Mouse (Mus musculus): ENCODE data around the gene Naga. TPM values are rescaled to one million over a fixed set of nuclear protein-coding genes. Genes with fewer than 3 reads are reported as not detected.

The Naga gene
- polyA plus RNA-seq (2012) = 80.2 and 134 TPM in 2 replicates

- no peak for TF ChIP-seq GATA1 (IDR thresholded peaks at IDR 0.05; ENCODE audit: low read length)
Observed at GRCm38 (mm10) chr15:82338593-82339112, at the start of gene Naga, which contains the start of the genes Pheta2 and Smdt1. Gene Naga (minus strand): TSS chr15:82338925. Gene Pheta2 (plus strand): TSS chr15:82338942. Gene Smdt1 (plus strand): TSS chr15:82338959.

- TF ChIP-seq GATA1 (IDR thresholded peaks at IDR 0.05; ENCODE audit: low read length) = no peak
Observed at GRCm38 (mm10) chr15:82385729-82386128, 47.0 kb upstream of the Naga start.

- no peak for TF ChIP-seq GATA1 (IDR thresholded peaks at IDR 0.05; ENCODE audit: low read length)
Observed at GRCm38 (mm10) chr15:82382441-82382840, 43.7 kb upstream of the Naga start.

GRCm38 (mm10) chr15:82380714-82381062 is 42.0 kb upstream of the Naga start:
- no peak for TF ChIP-seq GATA1 (IDR thresholded peaks at IDR 0.05; ENCODE audit: low read length)

GRCm38 (mm10) chr15:82379871-82380713 is 41.4 kb upstream of the Naga start, which contains the start of gene Cyp2d22:
Gene Cyp2d22 (minus strand): TSS chr15:82380260.
- no peak for TF ChIP-seq GATA1 (IDR thresholded peaks at IDR 0.05; ENCODE audit: low read length)

GRCm38 (mm10) chr15:82379511-82379870 is 40.8 kb upstream of the Naga start:
- TF ChIP-seq GATA1 (IDR thresholded peaks at IDR 0.05; ENCODE audit: low read length) = no peak

- no peak for TF ChIP-seq GATA1 (IDR thresholded peaks at IDR 0.05; ENCODE audit: low read length)
Observed at GRCm38 (mm10) chr15:82378261-82379180, 39.8 kb upstream of the Naga start.

- no peak for TF ChIP-seq GATA1 (IDR thresholded peaks at IDR 0.05; ENCODE audit: low read length)
Observed at GRCm38 (mm10) chr15:82377701-82378100, 39.0 kb upstream of the Naga start.

GRCm38 (mm10) chr15:82376393-82377138 is 37.8 kb upstream of the Naga start:
- TF ChIP-seq GATA1 (IDR thresholded peaks at IDR 0.05; ENCODE audit: low read length) = no peak

GRCm38 (mm10) chr15:82375855-82376254 is 37.1 kb upstream of the Naga start:
- no peak for TF ChIP-seq GATA1 (IDR thresholded peaks at IDR 0.05; ENCODE audit: low read length)

GRCm38 (mm10) chr15:82374437-82374836 is 35.7 kb upstream of the Naga start:
- TF ChIP-seq GATA1 (IDR thresholded peaks at IDR 0.05; ENCODE audit: low read length) = no peak

GRCm38 (mm10) chr15:82372991-82373390 is 34.3 kb upstream of the Naga start:
- TF ChIP-seq GATA1 (IDR thresholded peaks at IDR 0.05; ENCODE audit: low read length) = no peak

- no peak for TF ChIP-seq GATA1 (IDR thresholded peaks at IDR 0.05; ENCODE audit: low read length)
Observed at GRCm38 (mm10) chr15:82372446-82372845, 33.7 kb upstream of the Naga start.

- TF ChIP-seq GATA1 (IDR thresholded peaks at IDR 0.05; ENCODE audit: low read length) = no peak
Observed at GRCm38 (mm10) chr15:82368851-82369250, 30.1 kb upstream of the Naga start.

GRCm38 (mm10) chr15:82368146-82368545 is 29.4 kb upstream of the Naga start:
- no peak for TF ChIP-seq GATA1 (IDR thresholded peaks at IDR 0.05; ENCODE audit: low read length)

Data from G1E-ER4 (cell line).